Mouse (Mus musculus) left cerebral cortex, postnatal 14 days (tissue): ENCODE measurements at regions not wholly inside any gene's neighbourhood (a gene's known extent, or its start where the extent isn't known, plus 50 kb on each side); places are given as distances from the start of the nearest gene placed in this dataset.

Source experiments
- DNase-seq, 2 experiments: peaks; one replicate each; pipeline ENCODE4 v3.0.0; 2021 to 2022; ENCODE audit warnings: low spot score in 2 of 2, mixed read lengths in 1 of 2
- intact Hi-C: fragments of 180-260 bp; cut with DNase I; formaldehyde crosslinking; loops from one replicate; pipeline ENCODE4 v1.15.1; 2025

GRCm38 (mm10) chr8:95986410-95986809 is 98.1 kb upstream of the Got2 start:
- intact Hi-C loops, result no loop called here
- DNase-seq, result no peak

- intact Hi-C loops, result no loop called here
- DNase-seq, result no peak
Measured at GRCm38 (mm10) chr8:95983690-95984089, 95.3 kb upstream of the Got2 start.

GRCm38 (mm10) chr8:95980405-95980804 is 92.1 kb upstream of the Got2 start:
- no peak for DNase-seq
- intact Hi-C loops, result no loop called here

GRCm38 (mm10) chr8:95979223-95979622 is 90.9 kb upstream of the Got2 start:
- DNase-seq, result no peak
- intact Hi-C loops, result loop anchor here (5.0 kb wide), 1 partner anchor 173 kb away; no protein-coding TSS in a partner anchor

GRCm38 (mm10) chr8:95974889-95975288 is 86.5 kb upstream of the Got2 start:
- intact Hi-C loops, result loop anchor here (5.0 kb wide), 1 partner anchor 177 kb away; no protein-coding TSS in a partner anchor
- DNase-seq, result peak in 1 of 2 experiments; percentile 24

- intact Hi-C loops, result no loop called here
Measured at GRCm38 (mm10) chr8:95974231-95974630, 85.9 kb upstream of the Got2 start.

GRCm38 (mm10) chr8:95973571-95973970 is 85.2 kb upstream of the Got2 start:
- DNase-seq, result no peak
- intact Hi-C loops, result no loop called here

More at GRCm38 (mm10) chr8:95974231-95974630, 85.9 kb upstream of the Got2 start:
- no peak for DNase-seq

GRCm38 (mm10) chr8:95968828-95969227 is 80.5 kb upstream of the Got2 start:
- no peak for DNase-seq
- intact Hi-C loops, result no loop called here

GRCm38 (mm10) chr8:95966430-95966829 is 78.1 kb upstream of the Got2 start:
- DNase-seq, result no peak
- intact Hi-C loops, result no loop called here

- intact Hi-C loops, result no loop called here
- DNase-seq, result no peak
Measured at GRCm38 (mm10) chr8:95952257-95952656, 63.9 kb upstream of the Got2 start.

- peak; percentile 79 to 84 for DNase-seq
- intact Hi-C loops, result no loop called here
Measured at GRCm38 (mm10) chr8:95951794-95952193, 63.4 kb upstream of the Got2 start.
